Mouse (Mus musculus) gastrocnemius, adult 8-10 months (tissue): ENCODE results near the gene Dzip1l. TPM values are rescaled to one million over a fixed set of nuclear protein-coding genes. Genes with fewer than 3 reads are reported as not detected.

Experiments
- DNase-seq, 2 experiments: peaks; one replicate each; pipeline ENCODE4 v3.0.0; 2022; ENCODE audit warnings: low spot score in 2 of 2
- total RNA-seq, 4 experiments: library from RNA; stranded (reverse); gene quantifications; 2 replicates each; pipeline ENCODE4 v1.2.4; 2022

The Dzip1l gene
- total RNA-seq, 4 experiments from 2014 or later = 1.1 to 2.1 (median 1.4) TPM

DNA sequence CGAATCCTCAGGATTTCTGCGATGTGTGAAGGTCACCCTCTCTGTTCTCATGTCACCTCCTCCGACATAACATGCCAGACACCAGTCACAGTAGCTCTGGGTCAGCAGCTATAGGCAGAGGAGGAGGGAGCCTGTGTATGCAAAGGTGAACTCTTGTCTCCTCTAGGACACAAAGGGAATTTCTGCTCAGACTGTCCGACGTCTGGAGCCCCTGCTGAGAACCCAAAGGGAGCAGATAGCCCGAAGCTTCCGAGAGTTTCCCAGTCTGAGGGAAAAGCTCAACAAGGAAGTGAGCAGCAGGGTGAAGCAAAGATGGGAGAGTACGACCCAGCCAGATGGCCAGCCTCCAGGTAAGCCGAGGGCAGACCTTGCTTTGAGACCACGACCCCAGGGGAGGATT lies 31.5 kb downstream of the Dzip1l start:
- DNase-seq = no peak

DNA sequence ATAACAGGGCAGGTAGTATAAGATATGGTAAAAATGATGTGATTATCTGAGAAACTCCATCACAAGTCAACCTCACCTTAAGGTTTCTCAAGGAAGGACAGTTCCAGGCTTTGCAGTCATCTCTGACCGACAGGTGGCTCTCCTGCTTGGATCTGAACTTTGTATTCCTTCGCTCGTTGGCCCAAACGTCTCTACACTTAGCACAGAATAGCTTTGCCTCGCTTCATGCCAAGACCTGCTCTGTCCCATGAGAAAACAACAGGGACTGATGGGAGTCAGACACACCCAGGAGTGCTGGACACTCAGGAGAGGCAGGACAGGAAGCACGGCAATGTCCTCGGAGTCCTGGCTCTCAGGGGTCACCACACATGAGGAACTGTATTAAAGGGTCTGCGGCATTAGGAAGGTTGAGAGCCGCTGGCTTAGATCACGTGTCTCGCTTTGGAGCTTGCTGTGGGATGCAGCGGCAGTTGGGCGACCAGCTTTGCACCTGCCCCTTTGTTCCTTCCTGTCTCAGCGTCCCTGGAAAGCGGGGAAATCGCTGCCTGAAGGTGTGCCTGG lies 32.4 kb downstream of the Dzip1l start:
- DNase-seq = no peak

DNA sequence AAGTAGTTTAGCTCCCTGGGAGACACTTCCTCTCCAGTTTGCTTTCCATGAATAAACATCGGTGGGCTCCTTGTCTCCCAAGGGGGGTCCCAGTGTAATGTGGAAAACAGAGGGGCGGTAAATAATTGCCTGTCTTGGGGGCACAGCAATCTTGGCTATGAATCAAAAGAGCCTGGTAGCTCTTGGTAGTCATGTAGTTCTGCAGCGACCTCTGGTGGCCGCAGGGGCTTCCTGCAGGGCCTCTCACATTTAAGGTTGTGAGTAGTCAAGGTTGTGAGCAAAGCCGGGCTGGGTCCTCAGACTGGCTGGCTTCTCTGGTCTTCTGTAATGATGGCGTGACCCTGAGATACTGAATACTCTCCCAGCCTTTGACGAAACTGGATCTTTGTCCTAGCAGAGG lies 33.1 kb downstream of the Dzip1l start:
- peak; percentile 33 to 51 for DNase-seq

DNA sequence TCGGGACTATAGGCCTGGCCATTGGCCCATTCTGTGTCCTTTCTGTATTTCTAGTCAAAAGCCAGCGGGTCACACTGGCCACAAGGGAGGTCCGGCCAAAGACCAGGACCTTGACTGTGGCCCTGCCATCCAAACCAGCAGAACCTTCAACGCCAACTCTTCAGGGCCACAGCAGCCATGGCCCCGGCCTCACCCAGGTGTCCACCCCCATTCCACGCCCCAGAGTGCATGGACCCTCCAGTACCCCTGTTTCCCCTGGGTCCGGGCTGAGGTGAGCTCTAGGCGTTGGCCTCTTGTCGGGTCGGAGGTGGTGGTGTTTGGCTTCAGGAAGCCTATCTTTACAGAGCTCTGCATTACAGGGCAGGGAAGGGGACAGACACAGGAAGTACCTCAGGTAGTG lies 33.6 kb downstream of the Dzip1l start:
- DNase-seq = no peak

DNA sequence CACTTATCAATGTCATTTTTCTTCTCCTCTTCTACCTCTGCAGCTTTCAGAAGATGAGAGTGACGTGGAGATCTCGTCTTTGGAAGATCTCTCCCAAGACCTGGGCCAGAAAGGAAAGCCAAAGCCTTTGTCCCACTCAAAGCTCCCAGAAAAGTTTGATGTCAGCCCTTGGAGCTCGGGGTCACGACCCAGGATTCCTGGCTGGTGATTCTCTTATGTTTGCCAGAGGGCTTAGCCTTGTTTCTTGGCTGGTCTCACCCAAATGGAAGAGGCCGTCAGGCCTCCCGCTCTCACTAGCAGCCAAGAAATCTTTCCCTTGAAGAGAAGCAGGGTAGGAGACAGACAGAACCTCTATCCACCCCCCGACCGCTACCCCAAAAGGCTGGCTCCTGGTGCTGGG lies 38.3 kb downstream of the Dzip1l start:
- peak; percentile 43 to 50 for DNase-seq

DNA sequence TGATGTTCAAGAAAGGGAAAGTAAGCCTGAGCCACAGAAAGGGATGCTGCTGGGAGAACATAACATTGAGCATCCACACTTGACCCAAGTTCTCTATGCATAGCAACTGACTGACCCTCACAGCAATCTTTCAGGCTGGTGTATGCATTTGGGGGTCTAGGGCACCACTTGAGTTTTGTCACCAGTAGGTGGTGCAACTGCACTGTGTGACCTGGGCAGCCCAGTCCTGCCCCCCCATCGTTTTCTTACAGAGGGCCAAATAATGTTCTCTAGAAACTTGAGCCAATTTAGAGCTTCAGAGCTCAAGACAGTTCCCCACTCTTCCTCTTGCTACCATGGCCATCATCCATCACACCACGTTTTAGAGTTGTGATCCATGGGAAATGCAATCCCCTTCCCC lies 42.3 kb downstream of the Dzip1l start:
- DNase-seq = no peak

DNA sequence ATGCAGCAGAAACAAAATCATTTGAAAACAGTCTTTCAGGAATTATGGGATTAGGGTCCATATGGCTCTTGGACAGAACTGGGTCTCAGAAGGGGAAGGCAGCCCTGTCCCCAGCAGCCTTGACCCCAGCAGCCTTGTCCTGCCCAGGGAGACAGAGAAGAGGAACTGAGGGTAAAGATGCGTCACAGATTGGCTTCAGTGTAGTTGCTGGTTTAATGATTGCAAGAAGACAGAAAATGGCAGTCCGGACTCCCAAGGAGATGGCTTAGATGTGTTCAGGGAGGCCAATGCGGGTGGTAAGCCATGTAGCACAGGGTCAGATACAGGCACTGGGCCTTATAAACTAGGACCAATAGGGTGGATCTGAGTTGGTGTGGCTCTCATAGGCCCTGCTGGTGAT lies 46.4 kb downstream of the Dzip1l start:
- no peak for DNase-seq

DNA sequence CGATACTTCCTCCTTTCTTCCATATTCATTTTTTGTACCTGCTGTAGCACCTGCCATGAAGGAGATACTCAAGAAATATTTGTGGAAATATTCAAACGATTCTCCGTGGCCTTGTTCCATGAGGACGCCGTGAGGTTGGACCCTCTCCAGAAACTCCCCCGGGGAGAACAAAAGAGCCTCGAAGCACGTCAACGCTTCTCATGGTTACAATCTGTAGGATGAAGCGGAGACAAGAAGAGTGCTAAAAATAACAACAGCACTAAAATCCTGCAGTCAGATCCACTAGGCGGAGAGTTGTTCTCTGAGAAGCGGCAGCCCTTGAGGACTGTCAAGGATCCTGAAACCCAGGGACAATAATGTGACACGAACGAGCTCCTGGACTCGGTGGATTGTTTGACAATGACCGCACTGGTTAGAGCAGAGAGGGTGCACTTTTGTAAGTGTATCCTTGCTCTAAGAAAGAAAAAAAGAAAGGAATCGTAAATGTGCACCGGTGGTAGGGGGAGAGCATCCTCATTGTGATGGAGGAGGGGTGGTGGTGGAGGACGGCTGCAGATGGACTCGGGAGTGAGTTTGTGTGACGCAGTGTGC lies 52.8 kb downstream of the Dzip1l start:
- DNase-seq = no peak

DNA sequence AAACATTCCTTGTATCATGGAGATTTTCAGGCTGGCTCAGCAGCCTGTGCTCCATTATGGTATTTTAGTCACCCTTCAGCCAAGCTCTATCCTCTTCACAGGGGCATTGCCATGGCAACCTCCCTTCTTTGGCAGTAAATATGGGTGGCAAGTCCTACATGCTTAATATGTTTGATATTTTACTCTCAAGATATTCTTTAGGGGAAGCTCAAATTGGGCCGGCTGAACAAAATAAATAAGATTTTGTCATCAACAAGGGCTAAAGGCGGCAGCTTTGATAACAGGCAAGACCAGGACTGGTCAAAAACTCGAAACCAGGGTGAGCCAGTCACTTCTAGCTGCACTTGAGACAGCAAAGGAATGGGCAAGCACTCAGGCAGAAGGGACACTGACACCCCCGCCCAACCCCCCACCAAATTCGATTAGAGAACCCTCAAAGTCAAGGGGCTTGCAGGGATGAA lies 55.8 kb downstream of the Dzip1l start:
- no peak for DNase-seq

DNA sequence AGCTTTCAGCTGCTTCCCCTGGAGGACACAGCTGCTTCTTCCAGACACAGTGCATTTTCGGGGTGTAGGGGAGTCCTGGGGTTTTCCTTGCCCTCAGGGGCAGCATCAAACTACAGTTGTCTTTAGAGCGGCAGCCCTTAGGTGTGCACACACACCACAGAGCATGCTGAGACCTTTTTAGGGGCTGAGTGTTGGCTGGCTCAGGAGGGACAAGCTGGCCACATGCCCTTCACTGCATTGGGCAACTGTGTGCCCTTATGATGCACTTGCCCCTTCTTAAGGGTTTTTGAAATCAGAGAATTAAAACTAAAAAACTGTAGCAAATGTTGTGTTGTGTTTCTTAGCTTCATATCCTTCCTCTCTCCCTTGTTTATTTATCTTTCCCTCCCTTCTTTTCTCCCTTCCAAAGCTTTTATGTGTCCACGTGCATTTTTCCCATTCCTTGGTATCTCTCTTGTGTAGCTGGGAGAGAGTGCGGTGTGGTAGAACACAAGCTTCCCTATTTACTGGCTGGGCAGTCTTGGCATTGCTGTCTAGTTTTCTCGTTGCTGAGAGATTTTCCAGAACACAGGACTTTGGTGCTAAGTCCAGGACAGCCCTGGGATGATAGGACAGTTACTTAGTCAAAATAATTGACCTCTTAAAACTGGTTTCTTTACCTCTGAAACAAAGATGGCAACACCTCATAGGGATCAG lies 56.4 kb downstream of the Dzip1l start:
- DNase-seq = no peak

DNA sequence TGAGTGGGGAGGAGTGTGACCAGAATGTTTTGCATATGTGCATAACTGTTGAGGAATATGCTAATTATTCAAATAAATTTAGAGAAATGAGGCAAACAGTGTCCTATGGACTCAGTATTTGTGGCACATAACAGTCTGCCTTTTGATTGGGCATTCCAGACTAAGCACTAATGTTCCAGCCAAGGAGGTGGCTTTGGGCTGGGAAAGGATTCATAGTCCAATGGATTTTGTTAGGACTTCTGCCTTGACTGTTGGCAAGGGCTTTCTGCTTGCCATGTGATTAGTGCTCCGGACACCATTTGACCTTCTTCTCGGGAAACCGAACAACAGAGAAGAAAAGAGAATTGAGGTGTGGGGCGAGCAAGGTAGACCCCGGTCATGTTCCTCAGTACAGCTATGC lies 60.5 kb downstream of the Dzip1l start:
- no peak for DNase-seq

DNA sequence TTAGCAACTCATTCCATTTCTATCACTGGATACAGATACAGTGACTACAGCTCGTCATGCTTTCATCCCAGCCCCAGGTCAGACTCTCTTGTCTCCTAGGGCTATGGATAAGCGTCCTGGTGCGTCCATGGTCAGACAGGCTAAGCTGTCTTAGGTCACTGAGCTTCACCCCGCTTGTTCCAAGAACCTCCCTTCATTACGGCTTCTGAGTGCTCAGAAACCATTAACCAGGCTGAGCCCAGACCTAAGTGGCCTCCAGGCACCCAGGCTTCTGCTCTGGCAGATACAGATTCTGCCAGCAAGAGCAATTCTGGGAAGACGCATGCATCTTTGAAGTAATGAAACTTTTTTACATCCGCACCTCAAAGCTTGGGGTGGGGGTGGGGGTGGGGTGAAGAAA lies 61.1 kb downstream of the Dzip1l start:
- DNase-seq = no peak

DNA sequence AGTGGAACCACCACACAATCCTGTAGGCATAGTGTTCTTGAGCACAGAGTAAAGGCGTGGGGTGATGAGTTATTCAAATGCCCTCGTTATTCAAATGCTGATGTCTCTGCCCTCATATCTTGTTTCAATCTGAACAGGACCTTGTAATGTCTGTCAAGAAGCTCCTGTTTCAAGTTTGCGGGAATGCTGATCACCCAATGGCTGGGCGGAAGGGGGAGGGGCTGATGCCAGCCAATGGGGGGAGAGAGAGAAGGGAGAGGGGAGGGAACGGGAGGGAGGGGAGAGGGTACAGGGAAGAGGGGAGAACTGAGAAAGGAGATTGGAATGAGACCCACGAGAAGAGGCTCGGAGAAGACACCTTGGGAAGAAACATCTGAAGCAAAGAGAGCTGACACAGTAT lies 65.7 kb downstream of the Dzip1l start:
- DNase-seq = no peak

DNA sequence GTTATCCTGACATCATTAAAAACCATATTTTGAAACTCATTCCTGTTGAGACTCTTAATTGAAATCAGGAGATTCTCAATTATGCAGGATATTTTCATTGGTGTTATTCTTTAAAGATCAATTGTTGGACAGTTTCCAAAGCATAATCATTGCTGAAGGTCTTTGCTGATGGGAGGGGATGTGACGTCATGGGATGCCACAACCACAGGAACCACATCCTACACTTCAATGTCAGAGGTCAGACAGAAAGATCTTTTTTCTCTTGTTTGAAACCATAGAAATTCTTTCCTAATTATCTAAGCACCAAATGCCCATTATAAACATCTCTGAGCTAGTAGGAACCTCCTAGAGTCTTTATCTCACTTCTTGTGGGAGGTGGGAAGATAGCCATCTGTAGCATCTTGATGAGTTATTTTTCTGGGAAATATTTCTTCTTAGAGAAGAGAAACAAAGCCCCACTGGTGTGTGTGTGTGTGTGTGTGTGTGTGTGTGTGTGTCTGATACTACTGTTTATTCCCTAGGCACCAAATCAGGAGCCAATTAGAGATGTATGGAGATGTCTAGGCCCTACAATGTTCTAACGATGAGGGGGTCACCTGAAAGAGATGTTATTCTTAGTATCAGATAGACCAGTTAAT lies 70.6 kb downstream of the Dzip1l start:
- DNase-seq = no peak

DNA sequence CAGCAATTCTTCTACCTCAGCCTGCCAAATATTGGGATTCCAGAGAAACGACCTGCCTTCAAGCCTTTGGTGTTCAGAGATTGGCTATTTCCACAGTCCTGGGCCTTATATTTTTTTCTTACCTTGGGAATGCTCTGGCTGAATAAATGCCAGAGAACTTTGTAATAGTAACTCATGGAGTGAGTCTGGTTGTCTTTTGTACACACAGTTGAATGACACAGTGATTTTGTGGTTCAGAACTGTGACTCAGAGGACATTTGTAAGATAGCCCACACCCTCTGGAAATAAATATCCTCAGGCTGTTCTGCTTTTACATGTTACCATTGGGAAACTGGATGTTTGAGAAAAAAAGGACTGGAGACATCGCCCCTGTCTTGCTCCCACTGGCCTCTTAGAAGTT lies 71.9 kb downstream of the Dzip1l start:
- no peak for DNase-seq

DNA sequence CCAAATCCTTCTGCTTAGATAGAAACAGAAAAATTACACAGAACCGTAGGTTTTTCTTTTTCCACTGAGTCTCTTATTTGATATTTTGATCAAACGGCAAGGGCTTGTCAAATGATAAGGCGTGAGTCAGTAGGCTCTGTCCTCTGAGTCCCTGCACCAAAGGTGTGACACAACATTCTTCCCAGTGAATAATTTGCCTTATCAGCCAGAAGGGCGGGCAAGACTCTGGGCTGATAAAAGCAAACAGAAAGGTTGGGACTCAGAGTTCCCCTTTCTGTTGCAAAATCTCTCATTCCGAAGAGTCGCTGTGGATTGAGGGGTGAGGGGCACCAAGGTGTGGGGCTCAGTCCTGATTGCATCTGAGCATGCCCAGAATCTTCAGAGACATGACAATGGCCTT lies 72.9 kb downstream of the Dzip1l start:
- DNase-seq = no peak

DNA sequence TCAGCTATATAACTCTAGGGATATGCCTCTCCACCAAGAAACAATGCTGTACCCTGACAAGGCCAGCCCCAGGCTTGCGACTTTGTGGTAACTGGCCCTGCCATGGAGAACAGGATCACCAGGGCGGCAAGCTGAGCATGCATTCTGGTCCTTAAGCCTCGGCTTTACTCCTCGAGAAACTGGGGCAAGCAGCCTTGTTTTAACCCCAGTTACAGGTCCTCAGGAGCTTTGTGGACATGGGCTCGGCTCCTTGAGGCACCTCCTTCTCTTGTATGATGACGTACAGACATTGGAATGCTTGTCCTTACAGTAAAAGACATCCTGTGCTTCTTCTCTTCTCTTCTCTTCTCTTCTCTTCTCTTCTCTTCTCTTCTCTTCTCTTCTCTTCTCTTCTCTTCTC lies 74.4 kb downstream of the Dzip1l start:
- DNase-seq = no peak

DNA sequence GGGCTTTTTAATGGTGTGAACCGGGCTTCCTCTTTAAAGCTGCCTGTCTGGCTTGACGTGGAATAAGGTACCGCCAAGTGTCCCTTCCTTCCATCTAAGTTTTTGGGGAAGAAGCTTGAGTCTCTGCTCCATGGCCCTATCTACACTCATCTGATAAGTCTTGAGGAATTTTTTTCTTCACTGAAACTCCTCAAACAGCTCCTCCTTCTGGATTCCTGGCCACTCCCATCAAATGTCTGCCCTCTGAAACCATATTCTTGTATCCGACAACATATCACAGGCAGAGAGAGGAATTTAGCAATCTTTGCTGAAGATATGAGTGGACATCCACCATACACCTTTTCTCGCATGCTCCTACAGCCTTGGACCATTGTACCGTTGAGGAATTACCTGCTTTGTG lies 77.0 kb downstream of the Dzip1l start:
- DNase-seq = no peak

DNA sequence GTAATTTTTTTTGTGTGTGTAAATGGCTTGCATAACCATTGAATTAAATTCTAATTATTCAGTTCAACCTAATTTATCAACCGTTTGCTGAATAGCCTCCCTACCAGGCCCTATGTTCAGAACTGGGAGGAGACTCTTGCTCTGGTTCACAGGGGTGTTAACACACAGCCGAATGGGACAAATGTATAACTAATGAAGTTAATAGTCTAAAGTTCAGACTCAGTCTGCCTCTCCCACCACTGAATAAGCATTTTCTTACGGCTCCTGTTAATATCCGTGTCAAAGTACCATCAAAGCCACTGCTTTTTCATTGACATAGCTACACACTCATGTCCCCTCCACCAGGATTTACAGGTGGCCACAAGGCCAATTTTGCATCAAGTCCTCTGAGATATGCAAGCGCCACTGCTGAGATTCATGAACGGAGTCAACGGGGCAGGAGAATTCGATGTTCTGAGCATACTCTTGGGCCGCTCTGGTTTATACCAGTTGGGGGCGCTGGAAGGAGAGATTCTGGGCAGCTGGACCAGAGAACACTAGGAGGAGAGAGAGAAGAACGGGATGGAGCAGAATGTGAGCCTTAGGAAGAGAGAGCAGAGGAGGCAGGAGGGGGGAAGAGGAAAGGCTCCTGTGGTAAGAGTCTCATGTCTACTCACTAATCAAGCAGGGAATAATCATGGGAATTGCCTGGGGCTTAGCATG lies 78.3 kb downstream of the Dzip1l start:
- no peak for DNase-seq

DNA sequence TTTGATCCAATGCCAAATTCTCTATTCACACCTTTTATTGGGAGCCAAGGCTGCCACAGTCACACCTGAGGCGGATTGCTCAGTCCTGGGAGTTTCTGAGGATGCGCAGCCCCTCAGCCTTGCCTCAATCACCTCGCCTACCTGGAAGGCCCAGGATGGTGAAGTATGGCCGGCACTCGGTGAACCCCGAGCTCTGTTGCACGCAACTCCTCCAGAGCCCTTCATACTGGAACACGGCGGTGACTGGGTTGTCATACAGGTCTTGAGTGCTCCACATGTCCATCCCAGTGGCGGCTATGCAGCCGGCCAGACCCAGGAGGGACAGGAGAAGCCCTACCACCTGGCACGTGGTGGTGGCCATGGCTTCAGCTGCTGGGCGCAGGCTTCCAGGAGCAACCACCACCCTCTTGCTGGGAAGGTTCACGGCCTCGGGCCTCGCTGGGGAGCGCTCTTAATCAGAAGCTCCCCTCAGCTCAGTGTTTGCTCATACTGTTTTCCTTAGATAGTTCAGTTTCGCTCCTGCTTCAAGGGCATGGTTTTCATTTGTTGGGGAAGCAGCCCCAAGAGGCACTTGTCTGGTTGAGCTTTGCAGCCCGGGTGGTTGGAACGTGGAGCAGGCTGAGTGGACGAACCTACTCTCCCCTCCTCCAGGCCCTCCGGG lies 80.4 kb downstream of the Dzip1l start:
- DNase-seq = no peak

DNA sequence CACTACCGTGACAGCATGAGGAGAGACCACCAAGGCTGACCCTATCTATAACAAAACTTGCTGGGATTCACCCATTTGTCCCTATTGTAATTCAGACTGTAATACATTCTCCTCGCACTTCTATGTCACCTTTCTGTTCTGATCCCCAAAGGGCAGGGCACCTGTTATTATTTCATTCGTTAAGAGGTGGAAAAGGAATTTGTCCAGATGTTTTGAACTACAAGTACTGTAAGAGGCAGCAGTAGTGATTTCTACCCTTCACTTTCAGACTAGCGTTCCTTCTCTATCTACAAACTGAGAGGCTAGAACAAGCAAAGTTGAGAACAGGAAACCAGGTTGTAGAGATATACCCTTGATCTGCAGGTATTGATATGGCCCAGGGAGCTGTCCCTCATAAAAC lies 81.0 kb downstream of the Dzip1l start:
- DNase-seq = no peak

DNA sequence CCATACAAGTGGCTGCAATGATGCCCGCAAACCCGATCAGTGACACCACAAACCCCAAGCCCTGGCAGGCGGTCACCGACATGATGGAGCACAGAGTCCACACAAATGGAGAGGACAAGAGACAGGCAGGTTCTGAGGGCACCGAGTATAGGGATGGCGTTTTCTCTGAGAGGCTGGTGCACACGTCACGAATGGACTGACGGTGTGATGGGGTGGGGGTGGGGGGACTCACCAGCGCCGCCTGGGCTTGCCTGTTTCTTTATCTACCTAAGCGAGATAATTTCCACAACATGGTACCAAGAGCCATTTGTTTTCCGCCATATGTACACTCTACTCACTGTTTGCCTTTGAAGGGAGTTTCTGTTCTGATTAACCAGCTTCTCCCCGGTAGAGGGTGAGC lies 87.8 kb downstream of the Dzip1l start, which contains the start of gene Cldn18:
Cldn18 (minus strand) TSS at position 134 of the 400 bp plus-strand sequence.
- DNase-seq = no peak
